Comparison of ENCODE assay signal across 9 mouse cellular contexts in genomic region chr4:35845140-35845539, GRCm38 (mm10).
DNase-seq lines count a peak whose midpoint lies in the region; ATAC-seq and TF ChIP-seq lines count a peak whose summit lies in the region.
"Had no signal": no experiment of that assay in that cellular context is flagged by ENCODE, and none has a peak within 500 bp of the region (broad histone marks: within the 10 kb centered on the region; RNA-seq: fewer than 3 reads in every experiment).

No protein-coding gene starts in this region.

- peak; percentile 83 for DNase-seq in Muller cell, postnatal 12 days (ENCODE audit: inconsistent ontology term)
- peak; percentile 58 for DNase-seq in brain, embryonic 18.5 days (ENCODE audit: low read depth, low spot score)
- peak; percentile 11 to 24 for DNase-seq in frontal cortex, postnatal 36 days (ENCODE audit: low spot score in 2 of 2)
- DNase-seq in gastrocnemius, adult 2 months: no peak

- intact Hi-C loops in gastrocnemius, adult 2 months (cut with DNase I): no loop called here

- peak overlapping the region; percentile 36 for H3K4me2 ChIP-seq in limb, embryonic 13.5 days (replicated peaks)
- no peak overlapping the region for H3K4me2 ChIP-seq in kidney, embryonic 15.5 days
- H3K4me2 ChIP-seq in heart, embryonic 11.5 days: no peak overlapping the region
- H3K4me2 ChIP-seq: liver, embryonic 12.5 days had no signal

- no peaks in the 10 kb centered on the region for H3K27me3 ChIP-seq in limb, embryonic 13.5 days
- no peaks in the 10 kb centered on the region for H3K27me3 ChIP-seq in kidney, embryonic 15.5 days
- H3K27me3 ChIP-seq in heart, embryonic 11.5 days (ENCODE audit: control insufficient read depth, insufficient read depth, low read length): no peaks in the 10 kb centered on the region
- H3K27me3 ChIP-seq: liver, embryonic 12.5 days had no signal

- no peak overlapping the region for H3K4me3 ChIP-seq in limb, embryonic 13.5 days
- no peak overlapping the region for H3K4me3 ChIP-seq in kidney, embryonic 15.5 days (replicated peaks)
- no peak overlapping the region for H3K4me3 ChIP-seq in heart, embryonic 11.5 days (ENCODE audit: low read depth, low read length)
- no peak overlapping the region for H3K4me3 ChIP-seq in gastrocnemius, adult 2 months
- H3K4me3 ChIP-seq: liver, embryonic 12.5 days had no signal

- peak; percentile 73 for ATAC-seq in limb, embryonic 13.5 days (ENCODE audit: low FRiP score, low read depth)
- ATAC-seq in kidney, embryonic 15.5 days (replicated peaks; ENCODE audit: low FRiP score): no peak
- no peak for ATAC-seq in heart, embryonic 11.5 days (replicated peaks; ENCODE audit: insufficient number of reproducible peaks, low FRiP score, low TSS enrichment)
- no peak for ATAC-seq in megakaryocyte-erythroid progenitor cell, adult 5-6 weeks (replicated peaks; ENCODE audit: low FRiP score, low TSS enrichment, poor library complexity, severe bottlenecking)
- ATAC-seq: liver, embryonic 12.5 days had no signal

- H3K9me3 ChIP-seq in limb, embryonic 13.5 days: no peaks in the 10 kb centered on the region
- H3K9me3 ChIP-seq in kidney, embryonic 15.5 days (replicated peaks): no peaks in the 10 kb centered on the region
- no peaks in the 10 kb centered on the region for H3K9me3 ChIP-seq in heart, embryonic 11.5 days (replicated peaks; ENCODE audit: control insufficient read depth, low read length)
- H3K9me3 ChIP-seq: liver, embryonic 12.5 days had no signal

- H3K27ac ChIP-seq in limb, embryonic 13.5 days: no peak overlapping the region
- no peak overlapping the region for H3K27ac ChIP-seq in kidney, embryonic 15.5 days
- H3K27ac ChIP-seq in heart, embryonic 11.5 days (ENCODE audit: low read depth, low read length): no peak overlapping the region
- no peak overlapping the region for H3K27ac ChIP-seq in gastrocnemius, adult 2 months
- H3K27ac ChIP-seq: liver, embryonic 12.5 days had no signal

- no peaks in the 10 kb centered on the region for H3K36me3 ChIP-seq in limb, embryonic 13.5 days
- H3K36me3 ChIP-seq in kidney, embryonic 15.5 days: no peaks in the 10 kb centered on the region
- no peaks in the 10 kb centered on the region for H3K36me3 ChIP-seq in heart, embryonic 11.5 days (ENCODE audit: control insufficient read depth, insufficient read depth, low read length)
- H3K36me3 ChIP-seq: liver, embryonic 12.5 days had no signal

- H3K4me1 ChIP-seq in limb, embryonic 13.5 days: 0 out of 2 replicates have a peak, but pooled peaks cover 3% of the 10 kb centered on the region
- H3K4me1 ChIP-seq in kidney, embryonic 15.5 days: no peaks in the 10 kb centered on the region
- H3K4me1 ChIP-seq in heart, embryonic 11.5 days (ENCODE audit: control insufficient read depth, insufficient read depth, low read length): no peaks in the 10 kb centered on the region
- H3K4me1 ChIP-seq: liver, embryonic 12.5 days had no signal

- H3K9ac ChIP-seq in limb, embryonic 13.5 days: no peak overlapping the region
- no peak overlapping the region for H3K9ac ChIP-seq in kidney, embryonic 15.5 days
- H3K9ac ChIP-seq in heart, embryonic 11.5 days (ENCODE audit: low read depth, low read length): no peak overlapping the region
- H3K9ac ChIP-seq: liver, embryonic 12.5 days had no signal

- WGBS in limb, embryonic 13.5 days: 35% methylated on average over 7 of the region's 7 CpGs
- WGBS in kidney, embryonic 15.5 days: 70% methylated on average over 7 of the region's 7 CpGs
- 77% methylated on average over 7 of the region's 7 CpGs for WGBS in heart, embryonic 11.5 days (ENCODE audit: insufficient replicate concordance)

- TF ChIP-seq CTCF in gastrocnemius, adult 2 months (IDR thresholded peaks at IDR 0.05): no peak
